Mouse (Mus musculus) limb, embryonic 14.5 days (tissue): ENCODE data around the gene Setd1b. TPM values are rescaled to one million over a fixed set of nuclear protein-coding genes. Genes with fewer than 3 reads are reported as not detected.
"Not testable (repeated sequence)": the region's sequence is repeated elsewhere in the genome, so short reads cannot be mapped to it uniquely, and the experiment has no call there.

Experiments
- ATAC-seq: fragments of 200-750 bp; cut with Nextera tagmentation; 2 replicates; pipeline ENCODE4 v1.8.0; 2017; ENCODE audit warnings: low read depth, moderate number of reproducible peaks, moderate TSS enrichment; ENCODE audit not compliant: low FRiP score
- DNase-seq: peaks from one replicate; pipeline ENCODE4 v3.0.0-alpha.2; 2015; ENCODE audit warnings: low spot score
- H3K27ac ChIP-seq: fragments of 300-500 bp; sonication (generic); replicated peaks from 2 replicates; pipeline ENCODE4 v1.5.1; 2014; ENCODE audit warnings: low read depth, mild to moderate bottlenecking, low read length, moderate library complexity, mixed read lengths
- H3K27me3 ChIP-seq: fragments of 300-500 bp; sonication (generic); 2 replicates; pipeline ENCODE4 v1.6.1; 2014; ENCODE audit warnings: low read length, mixed read lengths; ENCODE audit not compliant: control insufficient read depth, insufficient read depth
- H3K36me3 ChIP-seq: fragments of 300-500 bp; sonication (generic); 2 replicates; pipeline ENCODE4 v1.6.1; 2014; ENCODE audit warnings: mild to moderate bottlenecking, low read length, moderate library complexity, mixed read lengths; ENCODE audit not compliant: control insufficient read depth, insufficient read depth
- H3K4me1 ChIP-seq: fragments of 300-500 bp; sonication (generic); 2 replicates; pipeline ENCODE4 v1.6.1; 2014; ENCODE audit warnings: antibody characterized with exemption, low read length, mixed read lengths; ENCODE audit not compliant: control insufficient read depth, insufficient read depth
- H3K4me2 ChIP-seq: fragments of 300-500 bp; sonication (generic); replicated peaks from 2 replicates; pipeline ENCODE4 v1.6.1; 2014; ENCODE audit warnings: low read depth, mild to moderate bottlenecking, low read length, moderate library complexity; ENCODE audit not compliant: severe bottlenecking
- H3K4me3 ChIP-seq: fragments of 300-500 bp; sonication (generic); replicated peaks from 2 replicates; pipeline ENCODE4 v1.5.1; 2014; ENCODE audit warnings: low read length
- H3K9ac ChIP-seq: fragments of 300-500 bp; sonication (generic); 2 replicates; pipeline ENCODE4 v1.6.1; 2014; ENCODE audit warnings: mild to moderate bottlenecking, low read depth, low read length, moderate library complexity; ENCODE audit not compliant: severe bottlenecking
- H3K9me3 ChIP-seq: fragments of 300-500 bp; sonication (generic); 2 replicates; pipeline ENCODE4 v1.6.1; 2016; ENCODE audit warnings: low read length; ENCODE audit not compliant: control insufficient read depth
- POLR2A ChIP-seq: fragments of 200-500 bp; IDR thresholded peaks from 2 replicates; pipeline ENCODE4 v1.8.0; 2012; ENCODE audit warnings: inconsistent platforms, mild to moderate bottlenecking, moderate library complexity, borderline replicate concordance; ENCODE audit not compliant: insufficient read depth, insufficient read length; ENCODE audit errors: extremely low read depth
- WGBS: fragments of 180-500 bp; shearing (Covaris S2); extraction: QIAGEN DNeasy Blood & Tissue Kit; methylation state at CpG from one replicate; pipeline ENCODE4 v1.1.7; 2014; 5-methylcytosine and 5-hydroxymethylcytosine counted together
- polyA plus RNA-seq, 2 experiments: library from polyadenylated mRNA; depleted of rRNA in 1 of 2; stranded (reverse) in 1 of 2; unstranded in 1 of 2; fragments of >200 nt; fragmentation: Nextera tagmentation in 1 of 2; extraction: Ambion mirVana in 1 of 2; gene quantifications; 2 replicates each; pipeline versions ENCODE4 v1.2.1 to v1.2.3; 2012 to 2014

The Setd1b gene
- polyA plus RNA-seq, 2 experiments, result 11.7 to 15.0 TPM

DNA sequence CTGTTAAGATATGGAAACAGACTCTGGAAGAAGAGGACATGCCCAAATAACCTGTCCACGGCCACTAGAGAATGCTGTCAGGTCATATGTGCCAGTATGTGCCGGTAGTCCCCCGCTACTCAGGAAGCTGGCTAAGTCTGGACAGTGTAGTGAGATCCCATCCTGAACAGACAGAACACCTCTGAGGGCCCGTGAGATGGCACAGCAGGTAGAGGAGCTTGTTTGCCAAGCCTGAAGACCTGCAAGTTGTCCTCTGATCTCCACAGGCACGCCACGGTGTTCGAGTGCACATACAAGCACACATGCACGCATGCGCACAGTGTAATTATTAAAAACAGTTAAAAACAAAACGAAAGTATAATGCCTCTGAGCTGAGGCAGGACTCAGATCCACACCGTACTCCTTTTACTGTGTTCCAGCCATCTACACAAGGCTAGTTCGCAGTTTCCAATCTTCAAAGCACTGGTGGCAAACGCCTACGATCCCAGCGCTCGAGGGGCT, 53.6 kb downstream of the Setd1b start:
- no peak for ATAC-seq
- no peak overlapping the region for H3K27ac ChIP-seq
- no peak for TF ChIP-seq POLR2A
- no peaks in the 10 kb centered on the region for H3K4me1 ChIP-seq
- no peak overlapping the region for H3K9ac ChIP-seq
- no peak for DNase-seq
- H3K4me3 ChIP-seq, result no peak overlapping the region
- 90% methylated on average over 16 of the region's 16 CpGs for WGBS
- H3K27me3 ChIP-seq, result no peaks in the 10 kb centered on the region
- no peaks in the 10 kb centered on the region for H3K9me3 ChIP-seq
- H3K36me3 ChIP-seq, result no peaks in the 10 kb centered on the region
- H3K4me2 ChIP-seq, result no peak overlapping the region

DNA sequence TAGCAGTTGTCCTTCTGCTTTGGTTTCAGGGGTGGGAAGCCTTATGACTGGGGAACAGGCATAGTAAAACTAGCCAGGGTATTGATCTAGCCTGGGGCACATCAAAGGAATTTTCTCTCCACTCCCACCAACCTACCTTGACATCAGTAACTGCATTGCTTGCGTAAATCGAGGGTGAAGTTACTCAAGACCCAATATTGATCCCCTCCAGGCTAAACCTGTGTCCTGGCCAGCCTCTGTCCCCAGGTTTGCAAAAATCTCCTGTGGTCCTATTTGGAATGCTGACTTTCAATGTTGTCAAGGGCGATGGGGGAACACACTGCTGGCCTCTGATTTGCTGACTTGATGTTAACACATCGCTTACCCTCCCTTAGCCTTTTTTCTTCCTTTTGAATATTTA, 54.8 kb downstream of the Setd1b start:
- no peak for DNase-seq
- Histone ChIP-seq H3K36me3 (no peaks in the 10 kb centered on the region), H3K4me3 (no peak overlapping the region), H3K4me2 (no peak overlapping the region), H3K4me1 (no peaks in the 10 kb centered on the region), H3K27ac (no peak overlapping the region), H3K27me3 (no peaks in the 10 kb centered on the region), H3K9me3 (no peaks in the 10 kb centered on the region), H3K9ac (no peak overlapping the region)
- no peak for TF ChIP-seq POLR2A
- WGBS, result 75% methylated on average over 4 of the region's 4 CpGs
- ATAC-seq, result no peak

DNA sequence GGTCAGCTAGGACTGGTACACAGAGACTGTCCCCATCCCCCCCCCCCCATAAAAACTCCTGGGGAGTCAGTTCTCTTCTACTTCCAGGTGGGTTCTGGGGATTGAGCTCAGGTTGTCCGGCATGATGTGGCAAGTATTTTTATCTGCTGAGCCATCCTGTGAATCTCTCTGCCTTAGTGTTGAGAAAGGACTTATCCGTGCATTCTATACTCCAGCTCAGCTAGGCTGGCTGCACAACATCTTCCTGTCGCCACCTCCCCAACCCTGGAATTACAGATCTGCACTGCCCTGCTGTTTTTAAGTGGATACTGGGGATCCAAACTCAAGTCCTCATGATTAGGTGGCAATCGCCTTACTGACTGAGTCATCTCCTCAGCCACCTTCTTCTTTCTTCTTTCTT, 56.5 kb downstream of the Setd1b start:
- Histone ChIP-seq H3K27ac (no peak overlapping the region), H3K4me2 (no peak overlapping the region), H3K4me3 (no peak overlapping the region), H3K9ac (no peak overlapping the region), H3K4me1 (no peaks in the 10 kb centered on the region), H3K9me3 (no peaks in the 10 kb centered on the region), H3K36me3 (no peaks in the 10 kb centered on the region), H3K27me3 (no peaks in the 10 kb centered on the region)
- 87% methylated on average over 4 of the region's 4 CpGs for WGBS
- TF ChIP-seq POLR2A, result no peak
- ATAC-seq, result no peak
- no peak for DNase-seq

DNA sequence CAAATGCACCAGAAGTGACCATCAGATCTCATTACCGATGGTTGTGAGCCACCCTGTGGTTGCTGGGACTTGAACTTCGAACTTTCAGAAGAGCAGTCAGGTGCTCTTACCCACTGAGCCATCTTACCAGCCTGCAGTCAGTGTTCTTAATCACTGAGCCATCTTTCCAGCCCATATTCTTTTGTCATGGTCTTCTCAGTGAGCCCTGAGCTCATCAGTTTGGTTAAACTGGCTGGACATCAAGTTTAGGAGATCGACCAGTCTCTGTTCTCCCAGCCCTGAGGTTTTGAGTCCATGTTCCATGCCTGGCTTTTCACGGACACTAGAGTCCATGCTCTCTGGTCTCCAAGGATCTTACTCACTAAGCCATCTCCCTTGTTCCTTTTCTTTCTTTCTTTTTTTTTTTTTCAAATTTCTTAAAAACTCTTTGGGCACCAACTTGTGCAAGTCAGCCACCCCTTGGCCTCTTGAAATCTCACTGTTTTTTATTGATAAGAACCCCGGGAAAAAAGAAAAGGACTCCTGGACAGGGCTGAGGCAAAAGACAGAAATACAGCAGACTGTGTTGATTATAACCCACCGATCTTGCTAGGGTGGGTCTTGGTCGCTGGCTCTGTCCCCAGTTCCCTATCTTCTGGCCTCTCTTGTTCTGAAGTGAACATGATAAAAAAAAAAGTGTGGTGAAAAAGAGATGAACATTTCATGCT, 59.0 kb downstream of the Setd1b start:
- ATAC-seq, result not testable (repeated sequence)
- 89% methylated on average over 4 of the region's 7 CpGs for WGBS

GRCm38 (mm10) chr5:123201523-123201892, 59.5 kb downstream of the Setd1b start:
- H3K4me1 ChIP-seq, result no peaks in the 10 kb centered on the region
- H3K9me3 ChIP-seq, result no peaks in the 10 kb centered on the region
- no peak overlapping the region for H3K27ac ChIP-seq
- WGBS, result 88% methylated on average over 7 of the region's 7 CpGs
- no peak overlapping the region for H3K4me2 ChIP-seq
- H3K9ac ChIP-seq, result no peak overlapping the region
- H3K36me3 ChIP-seq, result no peaks in the 10 kb centered on the region
- TF ChIP-seq POLR2A, result no peak
- H3K4me3 ChIP-seq, result no peak overlapping the region
- no peak for DNase-seq
- ATAC-seq, result no peak
- no peaks in the 10 kb centered on the region for H3K27me3 ChIP-seq

More for the DNA sequence above, 59.0 kb downstream of the Setd1b start:
- not testable (repeated sequence) for H3K9ac ChIP-seq, H3K9me3 ChIP-seq, H3K4me1 ChIP-seq, H3K36me3 ChIP-seq, DNase-seq, H3K4me2 ChIP-seq, H3K4me3 ChIP-seq, H3K27ac ChIP-seq, H3K27me3 ChIP-seq

- 87% methylated on average over 5 of the region's 5 CpGs for WGBS
These were observed 60.0 kb downstream of the Setd1b start for GRCm38 (mm10) chr5:123201987-123202386.

DNA sequence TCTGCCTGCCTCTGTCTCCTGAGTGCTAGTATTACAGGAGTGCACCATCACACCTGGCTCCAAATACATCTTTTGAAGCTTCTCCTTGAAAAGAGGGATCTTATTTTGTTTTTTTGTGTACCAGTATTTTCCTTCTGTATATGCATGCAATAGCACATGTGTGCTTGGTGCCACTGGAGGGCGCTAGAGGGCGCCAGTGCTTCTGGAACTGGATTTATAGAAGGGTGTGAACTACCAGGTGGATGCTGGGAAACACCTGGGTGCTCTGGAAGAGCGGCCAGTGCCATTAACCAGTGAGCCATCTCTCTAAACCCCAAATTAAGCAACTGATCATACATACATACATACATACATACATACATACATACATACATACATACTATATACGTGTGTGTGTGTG, 60.8 kb downstream of the Setd1b start:
- H3K36me3 ChIP-seq, H3K4me1 ChIP-seq, DNase-seq, H3K4me2 ChIP-seq, H3K27ac ChIP-seq, H3K27me3 ChIP-seq, H3K4me3 ChIP-seq, H3K9ac ChIP-seq, ATAC-seq, H3K9me3 ChIP-seq: not testable (repeated sequence)
- 37% methylated on average over 4 of the region's 4 CpGs for WGBS

More at GRCm38 (mm10) chr5:123201987-123202386, 60.0 kb downstream of the Setd1b start:
- no peak overlapping the region for H3K4me3 ChIP-seq
- no peaks in the 10 kb centered on the region for H3K27me3 ChIP-seq
- H3K27ac ChIP-seq, result no peak overlapping the region
- H3K4me2 ChIP-seq, result no peak overlapping the region
- DNase-seq (no peak), ATAC-seq (no peak)
- H3K4me1 ChIP-seq, result no peaks in the 10 kb centered on the region
- H3K36me3 ChIP-seq, result no peaks in the 10 kb centered on the region
- no peak overlapping the region for H3K9ac ChIP-seq
- H3K9me3 ChIP-seq, result no peaks in the 10 kb centered on the region
- TF ChIP-seq POLR2A, result no peak

- 89% methylated on average over 7 of the region's 7 CpGs for WGBS
- not testable (repeated sequence) for H3K4me2 ChIP-seq, H3K9me3 ChIP-seq, H3K9ac ChIP-seq, DNase-seq, H3K4me3 ChIP-seq, H3K27ac ChIP-seq, ATAC-seq, H3K36me3 ChIP-seq, H3K27me3 ChIP-seq, H3K4me1 ChIP-seq
These were observed 61.6 kb downstream of the Setd1b start for GRCm38 (mm10) chr5:123203591-123203990.
